Mouse (Mus musculus) MEL (cell line): ENCODE results near the gene Msmp. TPM values are rescaled to one million over a fixed set of nuclear protein-coding genes. Genes with fewer than 3 reads are reported as not detected.

Experiments used
- DNase-seq: peaks from one replicate; pipeline ENCODE4 v3.0.0; 2011; ENCODE audit warnings: low read depth, low spot score
- H3K27ac ChIP-seq: 2 replicates; pipeline ENCODE4 v1.5.1; 2012; ENCODE audit warnings: low read depth, mild to moderate bottlenecking, control low read depth, low read length, moderate library complexity; ENCODE audit not compliant: control insufficient read depth
- H3K27me3 ChIP-seq, 2 experiments: fragments of 150-350 bp in 1 of 2; sonication (generic) in 1 of 2; 2 replicates each; pipeline ENCODE4 v1.6.1; 2012; ENCODE audit warnings: low read length in 2 of 2, mild to moderate bottlenecking in 2 of 2, improper control_type of control experiment in 1 of 2, moderate library complexity in 1 of 2; ENCODE audit not compliant: insufficient read depth in 2 of 2, control insufficient read depth in 1 of 2
- H3K36me3 ChIP-seq, 2 experiments: 2 replicates each; pipeline ENCODE4 v1.6.1; 2012 to 2014; ENCODE audit warnings: low read length in 2 of 2, improper control_type of control experiment in 1 of 2, inconsistent platforms in 1 of 2, mild to moderate bottlenecking in 1 of 2; ENCODE audit not compliant: insufficient read depth in 2 of 2, control insufficient read depth in 1 of 2
- H3K4me1 ChIP-seq, 2 experiments: fragments of 150-350 bp in 1 of 2; sonication (generic) in 1 of 2; 2 replicates each; pipeline ENCODE4 v1.6.1; 2012; ENCODE audit warnings: low read length in 2 of 2, improper control_type of control experiment in 1 of 2, mild to moderate bottlenecking in 1 of 2; ENCODE audit not compliant: insufficient read depth in 2 of 2, control insufficient read depth in 1 of 2
- H3K4me3 ChIP-seq, 2 experiments: fragments of 150-350 bp in 1 of 2; sonication (generic) in 1 of 2; 2 replicates each; pipeline ENCODE4 v1.5.1; 2012; ENCODE audit warnings: low read depth in 2 of 2, low read length in 2 of 2, mild to moderate bottlenecking in 2 of 2, moderate library complexity in 2 of 2, control low read depth in 1 of 2, improper control_type of control experiment in 1 of 2; ENCODE audit not compliant: control insufficient read depth in 1 of 2, insufficient read depth in 1 of 2
- H3K79me2 ChIP-seq: 2 replicates; pipeline ENCODE4 v1.6.1; 2012; ENCODE audit warnings: mild to moderate bottlenecking, low read length, moderate library complexity; ENCODE audit not compliant: control insufficient read depth, poor library complexity, insufficient read depth
- H3K9ac ChIP-seq: 2 replicates; pipeline ENCODE4 v1.6.1; 2012; ENCODE audit warnings: low read depth, mild to moderate bottlenecking, control low read depth, low read length, moderate library complexity; ENCODE audit not compliant: control insufficient read depth, poor library complexity, severe bottlenecking
- H3K9me3 ChIP-seq: fragments of 150-350 bp; sonication (generic); replicated peaks from 2 replicates; pipeline ENCODE4 v1.6.1; 2012; ENCODE audit warnings: mild to moderate bottlenecking, low read length, improper control_type of control experiment, moderate library complexity; ENCODE audit not compliant: insufficient read depth
- BHLHE40 ChIP-seq: IDR thresholded peaks from 2 replicates; pipeline ENCODE4 v1.6.1; 2012; ENCODE audit warnings: low read depth, mild to moderate bottlenecking, inconsistent platforms, low read length, improper control_type of control experiment, borderline replicate concordance
- CHD2 ChIP-seq: IDR thresholded peaks from 2 replicates; pipeline ENCODE4 v1.6.1; 2011; ENCODE audit warnings: low read length, improper control_type of control experiment
- E2F4 ChIP-seq: IDR thresholded peaks from 2 replicates; pipeline ENCODE4 v1.6.1; 2011; ENCODE audit warnings: low read depth, low read length, improper control_type of control experiment, borderline replicate concordance
- EP300 ChIP-seq, 2 experiments: IDR thresholded peaks; 2 replicates each; pipeline ENCODE4 v1.6.1; 2011; ENCODE audit warnings: improper control_type of control experiment in 2 of 2, low read length in 2 of 2, low read depth in 1 of 2, mild to moderate bottlenecking in 1 of 2
- MAX ChIP-seq: IDR thresholded peaks from 2 replicates; pipeline ENCODE4 v1.6.1; 2011; ENCODE audit warnings: low read length, improper control_type of control experiment
- MAZ ChIP-seq: IDR thresholded peaks from 2 replicates; pipeline ENCODE4 v1.6.1; 2012; ENCODE audit warnings: low read depth, mild to moderate bottlenecking, inconsistent platforms, low read length, improper control_type of control experiment
- MXI1 ChIP-seq: IDR thresholded peaks from 2 replicates; pipeline ENCODE4 v1.6.1; 2011; ENCODE audit warnings: mild to moderate bottlenecking, low read depth, low read length, improper control_type of control experiment
- MYB ChIP-seq: IDR thresholded peaks from 2 replicates; pipeline ENCODE4 v1.6.1; 2011; ENCODE audit warnings: mild to moderate bottlenecking, low read depth, low read length, improper control_type of control experiment
- NELFE ChIP-seq: IDR thresholded peaks from 2 replicates; pipeline ENCODE4 v1.6.1; 2011; ENCODE audit warnings: low read depth, low read length, improper control_type of control experiment
- POLR2AphosphoS2 ChIP-seq: IDR thresholded peaks from 2 replicates; pipeline ENCODE4 v1.6.1; 2011; ENCODE audit warnings: low read length, improper control_type of control experiment
- RAD21 ChIP-seq: IDR thresholded peaks from 2 replicates; pipeline ENCODE4 v1.6.1; 2011; ENCODE audit warnings: mild to moderate bottlenecking, low read depth, low read length, improper control_type of control experiment
- RCOR1 ChIP-seq: IDR thresholded peaks from 2 replicates; pipeline ENCODE4 v1.6.1; 2012; ENCODE audit warnings: low read depth, mild to moderate bottlenecking, inconsistent platforms, low read length, improper control_type of control experiment
- SMC3 ChIP-seq: IDR thresholded peaks from 2 replicates; pipeline ENCODE4 v1.6.1; 2011; ENCODE audit warnings: low read depth, low read length, improper control_type of control experiment
- TBP ChIP-seq: IDR thresholded peaks from 2 replicates; pipeline ENCODE4 v1.8.0; 2011; ENCODE audit warnings: low read depth, low read length, improper control_type of control experiment
- TCF12 ChIP-seq: IDR thresholded peaks from 2 replicates; pipeline ENCODE4 v1.6.1; 2014; ENCODE audit warnings: low read depth, mild to moderate bottlenecking, inconsistent platforms, low read length, improper control_type of control experiment, moderate library complexity
- UBTF ChIP-seq: IDR thresholded peaks from 2 replicates; pipeline ENCODE4 v1.6.1; 2012; ENCODE audit warnings: low read depth, mild to moderate bottlenecking, inconsistent platforms, low read length, improper control_type of control experiment, moderate library complexity, borderline replicate concordance; ENCODE audit not compliant: insufficient read depth
- USF2 ChIP-seq, 2 experiments: IDR thresholded peaks; 2 replicates each; pipeline ENCODE4 v1.6.1; 2011 to 2012; ENCODE audit warnings: improper control_type of control experiment in 2 of 2, low read length in 2 of 2, borderline replicate concordance in 1 of 2, inconsistent platforms in 1 of 2, low read depth in 1 of 2, mild to moderate bottlenecking in 1 of 2; ENCODE audit not compliant: insufficient read depth in 1 of 2
- ZMIZ1 ChIP-seq: IDR thresholded peaks from 2 replicates; pipeline ENCODE4 v1.6.1; 2012; ENCODE audit warnings: low read depth, mild to moderate bottlenecking, inconsistent platforms, low read length, improper control_type of control experiment, moderate library complexity
- polyA plus RNA-seq, 2 experiments: library from polyadenylated mRNA; stranded (reverse) in 1 of 2; unstranded in 1 of 2; fragments of >175 nt in 1 of 2; fragments of >200 nt in 1 of 2; gene quantifications; 2 replicates each; pipeline versions ENCODE4 v1.2.1 to v1.2.4; 2012; ENCODE audit warnings: low replicate concordance in 2 of 2, low read depth in 1 of 2; ENCODE audit not compliant: insufficient read length in 2 of 2, insufficient read depth in 1 of 2, missing spikeins in 1 of 2
- total RNA-seq: library from RNA; depleted of rRNA; stranded (reverse); fragments of 300-350 nt; gene quantifications from 2 replicates; pipeline ENCODE4 v1.2.3, GENCODE M21; 2012

The Msmp gene
- total and polyA plus RNA-seq, 3 experiments = 0.73 to 2.5 TPM; not detected in 1

DNA sequence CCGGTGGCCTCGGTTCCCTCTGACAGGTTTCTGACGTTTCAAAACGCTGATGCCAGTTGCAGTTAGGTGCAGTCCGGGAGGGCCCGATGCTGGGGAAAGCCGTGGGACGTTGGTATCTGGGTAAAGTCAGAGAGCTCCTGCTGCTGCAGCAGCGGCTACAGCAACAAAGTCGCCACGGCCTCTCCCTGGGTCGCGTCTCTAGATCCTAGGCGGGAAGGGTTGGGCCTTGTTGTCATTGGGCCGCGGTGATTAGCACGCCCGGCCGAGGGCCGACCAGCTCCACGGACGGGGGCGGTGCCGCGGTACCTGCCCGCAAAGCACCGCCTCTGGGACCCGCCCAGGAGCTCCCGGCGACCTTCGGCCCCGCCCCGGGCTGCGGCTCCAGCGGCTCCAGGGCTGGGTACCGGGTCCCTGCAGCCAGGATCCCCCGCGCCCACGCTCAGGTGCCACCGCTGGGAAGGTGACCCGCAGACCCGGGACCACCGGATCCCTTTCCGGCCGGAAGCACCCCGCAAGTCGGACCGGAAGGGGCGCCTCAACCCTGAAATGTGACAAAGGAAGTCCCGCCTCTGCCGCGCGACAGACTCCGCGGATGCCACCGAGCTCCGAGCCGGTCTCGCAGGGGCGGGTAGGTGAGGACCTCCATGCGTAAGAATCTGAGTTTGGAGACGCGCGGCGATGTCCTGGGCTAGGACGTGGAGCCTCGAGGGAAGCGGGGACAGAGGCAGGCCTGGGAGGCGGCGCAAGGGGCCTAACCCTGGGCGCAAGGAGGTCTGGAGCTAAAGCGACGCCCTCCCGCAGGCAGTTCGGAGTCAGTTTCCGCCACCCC is 5.7 kb downstream of the Msmp start, which contains the start of the genes Rgp1 and Gba2 (continued):
- TF ChIP-seq MXI1 (peak; percentile 86; the same call in 1 of the 2 replicates), EP300 (IDR thresholded peaks at IDR 0.05; ENCODE audit: low read depth in 1 of 2, low read length in 2 of 2) (no peak), SMC3 (no peak), RAD21 (no peak), CHD2 (no peak), E2F4 (no peak), RCOR1 (no peak), USF2 (IDR thresholded peaks at IDR 0.05; ENCODE audit: borderline replicate concordance in 1 of 2, insufficient read depth in 1 of 2, low read depth in 1 of 2, low read length in 2 of 2) (no peak), TCF12 (peak; percentile 56), TBP (peak; percentile 57; the same call in 1 of the 2 replicates), MAZ (peak; percentile 25), MAX (no peak; the same call in 1 of the 2 replicates), UBTF (no peak), POLR2AphosphoS2 (peak; percentile 58; the same call in 1 of the 2 replicates)

DNA sequence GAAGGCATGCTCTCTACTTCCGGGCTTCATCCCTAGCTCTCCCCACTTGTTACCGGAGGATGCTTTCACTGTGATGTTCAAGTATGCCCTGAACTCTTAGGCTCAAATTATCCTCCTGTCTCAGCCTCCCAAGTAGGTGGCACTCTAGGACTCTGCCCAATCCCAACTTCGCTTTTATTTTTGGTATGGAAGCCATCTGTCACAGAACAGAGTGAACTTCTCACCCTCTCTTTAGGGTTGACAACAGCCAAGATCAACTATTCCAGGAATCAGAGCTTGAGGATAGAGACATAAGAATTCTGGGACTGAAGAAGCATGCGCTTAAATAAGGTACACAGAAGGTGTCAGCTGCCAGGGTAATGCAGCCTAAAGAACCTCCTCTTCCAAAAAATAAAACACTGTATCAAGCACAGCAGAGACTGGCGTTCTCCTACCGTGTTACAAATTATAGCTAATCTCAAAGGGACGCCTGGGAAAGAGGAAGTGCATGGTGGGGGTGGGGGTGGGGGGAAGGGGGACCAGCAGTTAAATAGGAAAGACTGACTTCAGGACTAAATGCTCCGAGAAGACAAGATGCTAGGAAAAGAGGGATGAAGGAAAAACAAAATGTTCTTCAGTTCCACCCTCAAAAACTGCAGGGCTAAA is 6.9 kb downstream of the Msmp start:
- Histone ChIP-seq H3K79me2 (peaks cover 21% of the 10 kb centered on the region), H3K27ac (peak overlapping the region; percentile 80), H3K9ac (peak overlapping the region; percentile 93), H3K36me3 (peaks cover 0 to 3% of the 10 kb centered on the region in 2 experiments; a peak in 2 of 4 replicates), H3K4me1 (peaks cover 7 to 23% of the 10 kb centered on the region in 2 experiments), H3K4me3 (peak overlapping the region; percentile 93 to 95), H3K27me3 (no peaks in the 10 kb centered on the region), H3K9me3 (no peaks in the 10 kb centered on the region)
- peak; percentile 69 for DNase-seq
- TF ChIP-seq CHD2 = peak; percentile 44; the same call in 1 of the 2 replicates
- no peak for TF ChIP-seq MAZ
- TF ChIP-seq ZMIZ1 = no peak
- TF ChIP-seq MYB = no peak
- no peak for TF ChIP-seq NELFE
- peak in 1 of 2 experiments; percentile 56; a peak in 2 of 4 replicates for TF ChIP-seq EP300 (IDR thresholded peaks at IDR 0.05; ENCODE audit: low read depth in 1 of 2, low read length in 2 of 2)
- 0 out of 2 replicates have a peak, but pooled peaks have one; percentile 14 for TF ChIP-seq BHLHE40
